Mouse (Mus musculus) megakaryocyte-erythroid progenitor cell, adult 5 weeks (primary cell): Measurements from ENCODE around the gene Cdr1. TPM values are rescaled to one million over a fixed set of nuclear protein-coding genes. Genes with fewer than 3 reads are reported as not detected.

Experiments used
- polyA plus RNA-seq: library from polyadenylated mRNA; stranded (reverse); fragments of >175 nt; gene quantifications from 2 replicates; pipeline ENCODE4 v1.2.3, GENCODE M21; 2012

Cdr1 gene
- polyA plus RNA-seq, result not detected in 2 replicates

DNA sequence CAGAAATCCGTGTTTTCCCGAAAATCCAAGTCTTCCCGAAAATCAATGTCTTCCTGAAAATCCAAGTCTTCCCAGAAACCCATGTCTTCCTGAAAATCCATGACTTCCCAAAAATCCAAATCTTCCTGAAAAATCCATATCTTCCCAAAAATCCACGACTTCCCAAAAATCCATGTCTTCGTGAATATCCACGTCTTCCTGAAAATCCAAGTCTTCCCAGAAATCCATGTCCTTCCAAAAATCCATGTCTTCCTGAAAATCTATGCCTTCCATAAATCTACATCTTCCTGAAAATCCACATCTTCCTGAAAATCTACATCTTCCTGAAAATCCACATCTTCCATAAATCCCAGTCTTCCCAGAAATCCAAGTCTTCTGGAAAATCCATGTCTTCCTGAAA is at the start of gene Cdr1:
Gene Cdr1, minus strand, starts transcription at position 101 of the 400 bp plus-strand sequence.

